Mouse (Mus musculus): ENCODE results near the gene Elf2. TPM values are rescaled to one million over a fixed set of nuclear protein-coding genes. Genes with fewer than 3 reads are reported as not detected.

Elf2 gene
- 10 to 100 TPM; 66.7 to 67.4 TPM for total RNA-seq (2021)
- long read RNA-seq, full-length matches to known transcripts, result 7 of 15 reads
- long read RNA-seq, partial matches to known transcripts, result 1 of 15 reads
- long read RNA-seq, other reads (novel, unspliced or antisense), result 7 of 15 reads

DNA sequence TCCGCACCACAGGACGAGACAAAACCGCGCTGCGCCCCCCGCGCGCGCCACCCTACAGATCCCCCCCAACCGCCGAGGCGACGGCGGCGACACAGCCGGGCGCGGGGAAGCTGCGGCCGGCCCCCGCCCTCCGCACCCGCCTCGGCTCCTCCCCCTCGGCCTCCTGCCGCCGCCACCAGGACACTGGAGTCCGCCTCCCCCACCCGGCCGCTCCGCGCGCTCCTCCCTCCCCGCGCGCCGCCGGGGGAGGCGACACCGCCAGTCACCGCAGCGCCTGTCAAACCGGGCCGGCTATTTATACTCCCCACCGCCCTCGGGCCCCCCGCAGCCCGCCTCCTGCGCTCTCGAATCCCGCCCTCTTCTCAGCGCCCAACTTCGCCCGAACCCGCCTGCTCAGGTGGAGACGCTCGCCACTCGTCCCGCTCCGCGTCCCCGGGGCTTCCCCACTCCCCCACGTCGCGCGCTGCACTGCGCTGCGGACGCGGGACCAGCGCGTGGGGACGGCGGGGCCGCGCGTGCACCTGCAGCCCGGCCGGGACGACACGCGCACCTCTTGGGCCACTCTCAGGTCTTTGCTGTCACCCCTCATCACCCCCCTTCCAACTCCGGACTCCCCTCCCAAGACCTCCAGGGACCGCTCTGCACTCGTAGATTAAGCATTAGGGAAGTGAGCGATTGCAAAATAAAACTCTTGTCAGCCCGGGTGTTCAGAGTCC, at the start of gene Elf2:
Gene Elf2, minus strand, starts transcription at position 112 of the 716 bp plus-strand sequence.
- peak; percentile 82 to 86 for DNase-seq (ENCODE audit: low spot score in 2 of 2)

DNA sequence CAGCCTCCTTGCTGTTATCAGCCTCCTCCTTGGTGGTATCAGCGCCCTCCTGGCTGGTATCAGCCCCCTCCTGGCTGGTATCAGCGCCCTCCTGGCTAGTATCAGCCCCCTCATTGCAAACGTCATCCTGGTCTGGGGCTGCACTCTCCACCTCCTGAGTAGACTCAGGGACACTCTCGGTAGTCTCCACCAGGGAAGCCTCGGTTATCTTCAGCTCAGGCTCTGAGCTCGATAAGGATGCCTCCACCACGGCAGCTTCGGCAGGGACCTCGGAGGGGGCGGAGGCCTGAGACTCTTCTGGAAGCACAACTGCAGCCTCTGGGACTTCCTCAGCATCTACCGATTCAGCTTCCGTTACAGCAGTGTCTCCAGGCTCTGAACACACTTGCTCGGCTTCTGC, 48.4 kb upstream of the Elf2 start:
- no peak for DNase-seq (ENCODE audit: low spot score in 2 of 2)

DNA sequence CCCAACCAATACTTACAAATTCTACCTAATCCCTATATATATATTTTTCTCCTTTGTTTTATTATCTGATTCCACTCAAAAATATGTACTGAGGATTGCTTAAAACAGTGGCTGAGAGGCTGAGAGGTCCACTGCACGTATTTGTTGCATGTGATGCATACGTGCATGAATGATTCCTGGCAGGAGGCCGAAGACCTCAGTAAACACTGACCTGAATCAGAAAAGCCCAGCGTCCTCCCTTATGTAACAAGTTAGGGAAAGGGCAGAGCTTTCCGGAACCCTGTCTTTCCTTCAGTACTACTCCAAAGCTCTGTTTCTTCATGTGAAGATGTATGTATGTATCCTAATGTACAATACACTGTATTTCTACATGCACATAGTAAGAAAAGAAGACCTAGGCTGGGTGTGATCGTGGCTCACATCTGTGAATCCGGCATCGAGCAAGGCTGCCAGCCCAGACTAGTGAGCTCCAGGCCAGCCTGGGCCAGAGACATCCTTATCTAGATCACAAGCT, 47.5 kb upstream of the Elf2 start:
- no peak for DNase-seq (ENCODE audit: low spot score in 2 of 2)

DNA sequence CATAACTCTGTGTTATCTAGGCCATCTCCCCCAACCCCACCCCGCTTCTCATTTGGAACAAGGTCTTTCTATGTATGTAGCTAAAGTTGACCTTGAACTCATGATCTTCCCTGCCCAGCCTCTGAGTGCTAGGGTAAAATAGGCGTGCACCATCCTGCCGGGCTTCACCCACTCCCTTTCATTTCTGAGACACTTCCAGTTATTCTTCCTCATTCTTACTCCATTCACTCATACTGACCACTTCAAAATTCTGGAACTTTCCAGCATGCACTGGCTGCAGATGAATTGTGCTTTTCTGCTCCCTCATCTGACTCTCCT, 46.6 kb upstream of the Elf2 start:
- DNase-seq (ENCODE audit: low spot score in 2 of 2), result no peak

DNA sequence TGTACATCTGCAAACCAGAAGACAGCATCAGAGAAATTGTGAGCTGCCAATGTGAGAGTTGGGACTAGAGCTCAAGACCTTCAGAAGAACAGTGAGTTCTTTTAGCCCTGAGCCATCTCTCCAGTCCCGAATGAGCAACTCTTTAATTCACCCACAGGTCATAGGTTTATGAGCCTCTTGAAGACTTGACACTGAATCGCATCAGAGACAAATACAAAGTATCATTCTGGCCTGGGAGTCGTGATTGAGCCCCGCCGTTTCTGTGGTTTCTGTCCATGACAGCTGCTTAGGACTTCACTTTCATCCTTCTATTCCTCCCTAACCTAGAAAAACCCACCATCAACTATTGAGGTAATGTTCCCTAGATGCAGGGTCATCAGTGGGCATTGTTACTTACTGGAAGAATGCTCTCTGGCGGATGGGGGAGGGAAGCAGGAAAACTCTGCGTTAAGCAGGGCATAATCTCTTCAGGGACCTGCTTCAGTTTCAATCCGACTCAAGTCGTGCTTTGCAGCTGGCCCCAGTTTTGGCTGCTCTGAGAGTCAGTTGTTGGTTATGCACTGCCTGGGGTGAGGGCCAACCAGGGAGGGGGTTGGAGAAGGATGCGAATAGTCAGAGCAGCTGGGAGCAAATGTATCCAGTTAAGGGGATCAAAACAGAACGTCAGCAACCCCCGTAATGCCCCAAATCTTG, 46.1 kb upstream of the Elf2 start:
- no peak for DNase-seq (ENCODE audit: low spot score in 2 of 2)

DNA sequence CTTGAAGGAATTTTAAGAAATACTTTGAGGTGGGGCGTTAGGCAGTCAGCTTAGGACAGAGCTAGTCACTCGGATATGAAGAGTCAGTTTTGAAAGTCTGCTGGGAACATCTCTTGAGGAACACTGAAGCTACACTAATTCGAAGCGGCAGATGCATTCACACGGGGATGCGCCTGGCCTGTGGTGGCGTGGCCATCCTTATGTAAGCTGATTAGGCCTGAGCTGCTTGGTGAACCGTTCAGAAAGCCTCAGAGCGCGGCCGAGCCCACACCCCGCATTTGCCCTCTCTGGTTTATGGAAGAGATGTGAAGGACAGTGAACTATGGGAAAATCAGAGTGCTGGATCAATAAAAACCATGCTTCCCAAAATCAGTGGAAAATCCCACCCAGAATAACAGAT, 42.9 kb upstream of the Elf2 start:
- no peak for DNase-seq (ENCODE audit: low spot score in 2 of 2)

DNA sequence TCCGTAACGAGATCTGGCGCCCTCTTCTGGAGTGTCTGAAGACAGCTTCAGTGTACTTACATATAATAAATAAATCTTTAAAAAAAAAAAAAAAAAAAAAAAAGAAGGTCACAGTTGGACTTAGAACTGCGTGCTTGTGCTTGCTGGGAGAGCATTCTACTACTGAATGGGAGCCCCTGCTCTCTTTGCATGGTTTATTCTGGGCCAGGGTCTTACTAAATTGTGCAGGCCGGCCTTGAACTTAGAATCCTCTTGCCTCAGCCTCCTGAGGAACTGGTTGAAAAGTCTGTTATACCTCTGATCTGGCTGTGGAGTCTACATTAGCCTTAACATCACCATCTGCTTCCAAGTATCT, 40.2 kb upstream of the Elf2 start:
- DNase-seq (ENCODE audit: low spot score in 2 of 2), result no peak

DNA sequence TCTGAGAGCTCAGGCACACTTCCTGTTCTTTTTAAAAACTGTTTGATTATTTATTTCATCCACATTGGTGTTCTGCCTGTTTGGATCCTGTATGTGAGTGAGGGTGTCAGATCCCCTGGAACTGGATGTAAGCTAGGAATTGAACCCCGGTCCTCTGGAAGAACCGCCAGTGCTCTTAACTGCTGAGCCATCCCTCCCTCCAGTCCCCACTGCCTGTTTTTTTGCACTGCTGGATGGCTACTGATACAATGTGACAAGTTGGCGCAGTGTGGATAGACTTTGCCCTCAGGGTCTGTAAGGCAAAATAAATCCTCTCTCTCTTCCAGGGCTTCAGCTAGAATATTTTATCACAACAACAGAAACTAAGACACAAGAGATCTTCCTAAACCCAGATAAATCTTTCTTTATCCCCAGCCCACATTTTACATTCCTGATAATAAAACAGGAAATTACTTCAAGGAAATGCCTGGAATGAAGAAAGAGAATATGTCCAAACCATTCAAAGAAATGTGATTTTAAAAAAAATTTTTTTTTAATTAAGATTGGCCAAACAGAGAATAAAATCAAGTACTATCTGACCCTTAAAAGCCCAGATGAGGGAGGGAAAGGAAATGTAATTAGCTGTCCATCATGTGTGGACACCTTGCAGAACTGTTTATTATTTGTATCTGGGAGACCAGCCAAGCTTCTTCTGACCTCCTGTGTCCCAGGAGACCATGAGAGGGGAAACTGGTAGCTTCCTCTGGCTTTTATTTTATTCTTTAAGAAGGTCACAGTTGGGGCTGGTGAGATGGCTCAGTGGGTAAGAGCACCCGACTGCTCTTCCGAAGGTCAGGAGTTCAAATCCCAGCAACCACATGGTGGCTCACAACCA, 39.6 kb upstream of the Elf2 start:
- DNase-seq (ENCODE audit: low spot score in 2 of 2), result no peak

DNA sequence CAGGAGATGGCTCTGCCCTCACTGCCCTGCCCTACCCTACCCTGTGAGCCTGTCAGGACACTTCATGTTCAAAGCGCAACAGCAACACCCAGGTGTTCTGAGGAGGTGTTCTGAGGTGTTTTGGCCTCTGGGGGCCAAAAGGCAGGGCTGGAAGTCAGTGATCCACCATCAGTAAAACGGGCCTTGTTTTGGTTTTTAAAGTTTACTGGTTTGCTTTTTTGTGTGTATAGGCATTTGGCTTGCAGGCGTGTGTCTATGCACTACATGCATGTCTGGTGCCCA, 38.1 kb upstream of the Elf2 start:
- DNase-seq (ENCODE audit: low spot score in 2 of 2), result no peak

DNA sequence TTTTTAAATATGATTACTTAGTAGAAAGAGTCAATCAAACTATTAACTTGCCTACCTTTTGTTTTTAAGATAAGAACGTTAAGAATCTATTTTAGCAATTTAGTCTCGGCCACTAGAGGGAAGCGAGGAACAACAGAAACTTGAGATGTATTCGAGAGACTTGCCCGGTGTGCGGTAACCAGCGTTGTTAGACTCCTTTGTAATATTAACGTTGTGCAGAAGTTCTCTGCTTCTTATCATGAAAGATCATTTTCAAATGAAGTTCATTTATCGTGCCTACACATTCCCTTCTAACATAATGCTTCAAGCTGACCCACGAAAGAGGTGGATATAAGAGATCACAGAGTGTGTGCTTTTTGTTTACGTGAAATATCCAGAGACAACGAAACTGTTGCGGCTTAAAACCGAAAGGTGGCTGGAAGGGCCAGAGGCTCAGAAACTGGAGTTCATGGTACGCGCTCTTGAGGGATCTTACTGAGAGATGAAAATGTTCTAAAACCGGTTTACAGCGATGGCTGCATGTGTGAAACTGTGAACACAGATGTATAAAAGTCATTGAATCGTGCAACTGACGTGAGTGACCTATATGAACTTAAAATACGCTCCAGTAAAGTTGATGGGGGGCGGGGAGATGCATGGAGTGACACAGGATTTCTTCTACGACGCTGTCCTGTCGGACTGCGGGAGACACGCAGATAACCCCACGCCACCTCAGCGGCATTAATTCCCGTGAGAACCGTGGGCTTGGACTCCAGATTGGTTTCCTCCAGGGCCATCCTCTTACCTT, 37.6 kb upstream of the Elf2 start:
- DNase-seq (ENCODE audit: low spot score in 2 of 2), result no peak

DNA sequence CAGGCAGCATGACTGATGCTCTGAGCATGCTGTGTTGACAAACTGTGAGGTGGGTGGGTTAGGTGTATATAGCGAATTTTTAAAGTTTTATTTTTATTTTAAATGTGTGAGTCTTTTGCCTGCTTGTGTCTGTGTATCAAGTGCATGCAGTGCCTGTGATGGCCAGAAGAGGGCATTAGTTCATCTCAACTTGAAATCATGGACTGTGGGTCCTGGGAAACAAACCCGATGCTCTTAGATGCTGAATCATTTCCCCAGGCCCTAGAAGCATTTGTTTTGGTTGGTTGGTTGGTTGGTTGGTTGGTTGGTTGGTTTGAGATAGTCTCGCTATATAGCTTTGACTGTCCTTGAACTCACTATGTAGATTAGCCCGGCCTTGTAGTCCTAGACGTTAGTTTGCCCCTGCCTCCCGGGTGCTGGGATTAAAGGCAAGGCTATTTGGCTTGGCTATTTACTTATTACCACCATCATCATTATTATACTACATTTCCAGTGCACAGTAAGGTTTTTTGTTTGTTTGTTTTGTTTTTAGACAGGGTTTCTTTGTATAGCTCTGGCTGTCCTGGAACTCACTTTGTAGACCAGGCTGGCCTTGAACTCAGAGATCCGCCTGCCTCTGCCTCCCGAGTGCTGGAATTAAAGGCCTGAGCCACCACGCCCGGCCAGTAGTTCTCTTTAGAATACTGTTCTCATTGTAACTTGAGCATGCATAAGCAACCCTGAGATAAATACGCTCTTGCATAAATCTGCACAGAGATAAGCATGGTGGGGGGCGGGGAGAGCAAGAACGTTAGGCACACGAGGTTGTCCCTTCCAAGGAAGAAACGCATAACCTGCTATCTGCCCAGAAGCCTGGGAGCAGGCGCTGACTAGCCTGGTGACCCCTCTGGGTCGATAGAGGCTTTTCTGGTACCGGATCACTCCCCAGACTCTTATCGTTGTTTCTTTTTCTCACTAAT, 35.1 kb upstream of the Elf2 start:
- DNase-seq (ENCODE audit: low spot score in 2 of 2), result peak in 1 of 2 experiments; percentile 54

DNA sequence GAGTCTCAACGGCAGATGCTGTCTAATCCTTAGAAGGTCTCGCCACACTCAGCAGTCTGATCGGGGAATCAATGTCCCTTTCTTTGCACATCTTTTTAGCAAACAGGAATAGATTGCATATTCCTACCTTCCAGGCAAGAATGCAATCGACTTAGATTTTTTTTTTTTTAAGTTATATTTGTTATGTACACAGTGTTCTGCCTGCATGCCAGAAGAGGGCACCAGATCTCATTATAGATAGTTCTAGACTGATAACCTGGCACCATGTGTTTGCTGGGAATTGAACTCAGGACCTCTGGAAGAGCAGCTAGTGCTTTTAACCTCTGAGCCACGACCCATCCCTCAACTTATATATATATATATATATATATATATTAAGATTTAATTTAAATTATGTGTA, 33.1 kb upstream of the Elf2 start:
- no peak for DNase-seq (ENCODE audit: low spot score in 2 of 2)

DNA sequence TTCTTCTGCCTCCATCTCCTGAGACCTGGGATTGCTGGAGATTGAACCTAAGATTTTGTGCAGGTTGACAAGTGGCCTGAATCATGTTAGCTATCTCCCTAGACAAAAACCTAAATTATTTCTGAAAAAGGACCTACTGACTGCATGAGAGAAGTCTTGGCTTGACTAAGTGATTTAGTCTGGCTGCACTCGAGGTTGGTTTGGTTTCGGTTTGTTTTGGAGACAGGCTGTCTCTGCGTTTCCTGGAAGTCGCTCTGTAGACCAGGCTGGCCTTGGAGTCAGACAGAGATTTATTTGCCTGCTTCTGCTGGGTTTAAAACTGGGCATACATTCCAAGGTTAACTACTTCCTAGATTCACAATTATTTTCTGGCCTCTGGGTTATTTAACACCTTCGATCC, 32.4 kb upstream of the Elf2 start:
- DNase-seq (ENCODE audit: low spot score in 2 of 2), result no peak

DNA sequence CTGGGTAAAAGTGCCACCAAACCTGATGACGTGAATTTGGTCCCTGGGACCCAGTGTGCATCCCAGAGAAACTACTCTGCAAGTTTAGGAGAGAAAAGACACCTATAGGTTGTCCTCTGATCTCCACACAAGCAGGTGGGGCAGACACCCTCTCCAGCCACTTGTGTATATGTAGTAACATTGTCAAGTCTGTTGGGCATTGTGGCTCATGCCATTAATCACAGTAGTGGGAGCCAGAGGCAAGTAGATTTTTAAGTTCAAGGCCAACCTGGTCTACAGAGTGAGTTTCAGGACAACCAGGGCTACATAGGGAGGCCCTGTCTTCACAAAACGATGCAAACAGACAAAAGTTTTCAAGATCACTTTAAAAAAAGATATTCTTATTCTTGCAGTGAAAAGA, 31.4 kb upstream of the Elf2 start:
- DNase-seq (ENCODE audit: low spot score in 2 of 2), result no peak

DNA sequence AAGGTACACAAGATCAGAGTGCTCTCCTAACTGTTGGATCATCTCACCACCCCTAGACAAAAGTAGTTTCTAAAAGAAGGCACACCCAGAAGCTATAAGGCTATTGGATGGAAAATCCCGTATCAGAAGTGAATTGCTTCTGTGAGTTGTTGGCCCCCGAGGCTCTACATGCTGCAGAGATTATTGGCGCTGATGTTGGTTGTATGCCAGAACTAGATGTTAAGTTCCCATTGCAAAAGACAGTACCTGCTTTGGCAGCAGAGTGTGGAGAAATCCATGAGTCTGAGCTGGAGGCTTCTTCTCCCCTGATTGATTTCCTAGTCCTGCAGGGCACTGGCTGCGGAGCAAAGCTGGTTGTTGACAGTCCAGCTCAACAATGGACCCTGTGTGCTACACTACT, 27.5 kb upstream of the Elf2 start:
- no peak for DNase-seq (ENCODE audit: low spot score in 2 of 2)

DNA sequence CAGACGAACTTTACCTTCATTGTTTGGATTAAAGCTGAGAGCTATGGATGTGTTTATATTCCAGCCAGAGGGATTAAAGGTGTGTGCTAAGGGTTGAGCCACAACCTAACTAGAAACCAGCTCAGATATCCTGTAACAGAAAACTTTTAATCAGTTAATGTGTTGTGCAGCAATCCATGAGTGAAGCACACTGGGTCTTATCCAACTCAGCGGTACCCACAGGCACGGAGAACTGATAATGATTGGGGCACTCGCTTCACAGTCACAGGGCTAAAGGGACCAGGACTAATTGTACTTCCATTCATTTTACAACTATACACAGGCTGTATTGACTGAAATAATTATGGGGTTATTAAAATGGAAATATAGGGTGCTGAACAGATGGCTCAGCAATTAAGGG, 26.5 kb upstream of the Elf2 start:
- DNase-seq (ENCODE audit: low spot score in 2 of 2), result no peak

DNA sequence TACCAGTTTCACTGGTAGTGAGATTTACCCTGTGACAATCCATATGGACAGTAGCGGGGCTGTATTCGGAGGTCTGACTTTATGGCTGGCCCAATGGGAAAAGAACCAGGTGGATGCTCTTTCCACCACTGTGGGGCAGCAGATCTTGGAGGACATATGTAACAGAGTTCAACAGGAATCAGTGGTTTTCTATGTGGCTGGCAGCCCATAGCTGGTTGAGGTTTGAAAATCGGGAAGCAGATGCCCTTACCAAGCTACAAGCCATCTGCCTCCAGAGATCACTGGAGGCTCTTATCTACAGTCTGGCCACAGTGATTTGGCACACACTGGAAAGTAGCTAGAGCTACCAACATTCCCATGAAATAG, 25.0 kb upstream of the Elf2 start:
- DNase-seq (ENCODE audit: low spot score in 2 of 2), result no peak

DNA sequence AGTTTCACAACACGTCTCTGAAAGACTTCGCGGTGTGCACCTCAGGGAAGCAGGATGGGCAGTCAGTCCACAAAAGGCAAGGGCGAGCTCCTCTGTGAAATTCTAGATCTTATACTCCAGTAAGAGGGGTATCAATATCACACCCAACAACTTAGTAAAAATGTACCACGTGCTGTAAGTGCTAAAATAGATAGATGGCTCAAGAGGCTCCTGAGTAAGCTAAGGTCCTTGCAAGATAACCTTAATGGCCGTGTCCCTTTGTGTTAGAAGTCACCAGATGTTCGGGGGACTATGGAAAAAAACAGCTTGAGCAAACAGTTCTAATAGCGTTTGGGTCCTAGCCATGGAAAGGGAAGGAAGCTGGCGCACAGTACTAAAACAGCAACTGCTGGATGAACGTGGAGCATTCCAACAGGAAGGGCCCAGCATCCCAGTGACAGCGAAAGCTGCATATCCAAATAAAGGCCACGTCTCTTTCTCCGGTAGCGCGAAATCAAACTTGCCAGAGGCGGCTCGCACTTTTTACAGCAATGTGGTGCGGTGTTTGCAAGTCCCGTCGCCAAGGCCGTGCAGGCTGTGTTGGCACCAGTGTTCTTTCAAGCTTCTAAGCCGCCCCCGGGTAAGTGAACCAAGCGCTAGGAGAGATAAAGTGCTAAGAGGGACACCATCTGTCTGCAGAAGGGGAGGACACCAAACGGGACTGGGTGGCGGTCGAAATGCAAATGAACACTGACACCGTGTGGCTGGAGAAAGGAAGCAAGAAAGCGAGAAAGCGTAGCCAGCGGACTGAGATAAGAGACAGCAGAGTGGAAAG, 24.4 kb upstream of the Elf2 start:
- DNase-seq (ENCODE audit: low spot score in 2 of 2), result peak; percentile 80 to 89

DNA sequence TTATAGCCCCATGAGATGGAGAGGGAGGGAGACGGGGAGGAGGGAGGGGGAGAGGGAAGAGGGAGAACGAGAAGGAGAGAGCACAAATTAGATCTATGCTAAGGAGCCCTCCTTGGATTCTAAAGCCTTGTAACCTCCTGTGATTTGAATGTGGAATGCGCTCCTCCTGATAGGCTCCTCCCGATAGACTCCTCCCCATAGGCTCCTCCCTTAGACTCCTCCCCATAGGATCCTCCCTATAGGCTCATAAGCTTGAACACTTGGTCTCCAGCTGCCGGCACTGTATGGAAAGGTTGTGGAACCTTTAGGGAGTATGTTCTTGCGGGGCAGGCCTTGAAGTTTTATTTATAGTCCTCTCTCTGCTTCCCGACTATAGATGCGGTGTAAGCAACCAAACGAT, 20.6 kb upstream of the Elf2 start:
- no peak for DNase-seq (ENCODE audit: low spot score in 2 of 2)
